Mouse (Mus musculus) liver, embryonic 14.5 days (tissue): ENCODE measurements around the gene Usp2.

ENCODE experiments used
- CTCF ChIP-seq: IDR thresholded peaks from 2 replicates; pipeline ENCODE4 v1.5.1; 2016; ENCODE audit warnings: antibody characterized with exemption, low read depth, control low read depth
- EP300 ChIP-seq: IDR thresholded peaks from 2 replicates; pipeline ENCODE4 v1.6.1; 2016; ENCODE audit warnings: antibody characterized with exemption, low read depth

DNA sequence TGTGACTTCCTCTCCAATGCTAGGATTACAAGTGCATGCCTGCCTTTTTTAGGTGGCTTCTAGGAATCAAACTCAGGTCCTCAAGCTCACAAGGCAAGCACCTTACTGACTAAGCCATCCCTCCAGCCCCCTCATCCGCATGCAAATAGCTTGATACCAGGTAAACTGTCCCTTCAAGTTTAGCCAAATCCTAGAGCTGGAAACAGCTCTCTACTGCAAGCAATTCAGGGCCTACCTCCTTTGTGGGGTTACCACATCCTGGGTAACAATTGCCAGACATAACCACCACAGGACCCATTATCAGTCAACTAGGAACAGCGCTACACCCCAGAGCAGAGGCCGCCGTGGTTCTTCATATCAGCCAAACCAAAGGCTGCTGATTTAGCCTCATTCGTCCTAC, 35.7 kb upstream of the Usp2 start:
- TF ChIP-seq EP300 (no peak), CTCF (no peak)
